Mouse (Mus musculus) left cerebral cortex, adult 18-20 months (tissue): Measurements from ENCODE around the gene Yaf2. TPM values are rescaled to one million over a fixed set of nuclear protein-coding genes. Genes with fewer than 3 reads are reported as not detected.

Experiments
- DNase-seq, 2 experiments: peaks; one replicate each; pipeline ENCODE4 v3.0.0; 2021 to 2022; ENCODE audit warnings: low spot score in 2 of 2, mixed read lengths in 1 of 2
- total RNA-seq, 2 experiments: library from RNA; stranded (reverse); gene quantifications; 2 replicates each; pipeline ENCODE4 v1.2.3; 2021

The Yaf2 gene
- total RNA-seq, 2 experiments from 2014 or later: 104 to 105 TPM

- DNase-seq: no peak
These were observed 48.4 kb downstream of the Yaf2 start for GRCm38 (mm10) chr15:93288321-93288720.

- DNase-seq: no peak
These were observed 49.1 kb downstream of the Yaf2 start for GRCm38 (mm10) chr15:93287628-93288027.

- DNase-seq: no peak
These were observed 51.5 kb downstream of the Yaf2 start for GRCm38 (mm10) chr15:93285244-93285643.

- no peak for DNase-seq
These were observed 52.4 kb downstream of the Yaf2 start for GRCm38 (mm10) chr15:93284326-93284725.

GRCm38 (mm10) chr15:93283349-93283748 is 53.4 kb downstream of the Yaf2 start:
- DNase-seq: no peak

GRCm38 (mm10) chr15:93276276-93276675 is 60.5 kb downstream of the Yaf2 start:
- DNase-seq: no peak

- peak in 1 of 2 experiments; percentile 31 for DNase-seq
These were observed 61.1 kb downstream of the Yaf2 start for GRCm38 (mm10) chr15:93275623-93276022.

- peak; percentile 99 for DNase-seq
These were observed 61.8 kb downstream of the Yaf2 start, which contains the start of gene Gxylt1 for GRCm38 (mm10) chr15:93274679-93275583. Gene Gxylt1 (minus strand): TSS chr15:93275179.

GRCm38 (mm10) chr15:93273788-93274678 is 62.7 kb downstream of the Yaf2 start:
- no peak for DNase-seq

GRCm38 (mm10) chr15:93272948-93273347 is 63.8 kb downstream of the Yaf2 start:
- no peak for DNase-seq

- DNase-seq: no peak
These were observed 66.4 kb downstream of the Yaf2 start for GRCm38 (mm10) chr15:93270289-93270855.

- DNase-seq: no peak
These were observed 67.2 kb downstream of the Yaf2 start for GRCm38 (mm10) chr15:93269572-93269971.

GRCm38 (mm10) chr15:93268001-93268400 is 68.7 kb downstream of the Yaf2 start:
- DNase-seq: no peak

- no peak for DNase-seq
These were observed 69.3 kb downstream of the Yaf2 start for GRCm38 (mm10) chr15:93267479-93267878.

- no peak for DNase-seq
These were observed 70.4 kb downstream of the Yaf2 start for GRCm38 (mm10) chr15:93266361-93266760.

- peak; percentile 53 to 64 for DNase-seq
These were observed 71.0 kb downstream of the Yaf2 start for GRCm38 (mm10) chr15:93265728-93266127.

- DNase-seq: no peak
These were observed 71.5 kb downstream of the Yaf2 start for GRCm38 (mm10) chr15:93265231-93265630.

GRCm38 (mm10) chr15:93264221-93264620 is 72.5 kb downstream of the Yaf2 start:
- DNase-seq: no peak

- no peak for DNase-seq
These were observed 73.2 kb downstream of the Yaf2 start for GRCm38 (mm10) chr15:93263566-93263965.

GRCm38 (mm10) chr15:93262818-93263217 is 73.9 kb downstream of the Yaf2 start:
- DNase-seq: no peak

- no peak for DNase-seq
These were observed 74.5 kb downstream of the Yaf2 start for GRCm38 (mm10) chr15:93262274-93262673.
